Mouse (Mus musculus): ENCODE data around the gene Specc1. TPM values are rescaled to one million over a fixed set of nuclear protein-coding genes. Genes with fewer than 3 reads are reported as not detected.

Gene Specc1
- total and polyA plus RNA-seq, 2 experiments from 2014 or later = 10.6 to 20.5 TPM

DNA sequence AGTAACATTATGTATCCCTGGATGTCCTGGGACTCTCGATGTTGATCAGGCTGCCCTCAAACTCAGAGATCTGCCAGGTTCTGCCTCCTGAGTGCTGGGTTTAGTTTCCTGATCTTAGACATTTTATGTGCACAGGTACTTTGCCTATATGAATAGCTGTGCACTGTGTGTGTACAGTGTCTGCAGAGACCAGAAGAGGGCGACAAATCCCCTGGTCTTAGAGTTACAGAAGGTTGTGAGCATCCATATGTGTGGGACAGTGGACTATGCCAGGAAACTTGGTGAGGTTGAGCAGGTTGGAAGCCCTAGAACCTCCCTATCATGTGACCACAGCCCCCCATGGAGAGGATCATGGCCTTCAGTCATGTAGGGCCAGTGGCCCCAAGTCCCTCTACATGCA, 24.7 kb downstream of the Specc1 start:
- DNase-seq = no peak

DNA sequence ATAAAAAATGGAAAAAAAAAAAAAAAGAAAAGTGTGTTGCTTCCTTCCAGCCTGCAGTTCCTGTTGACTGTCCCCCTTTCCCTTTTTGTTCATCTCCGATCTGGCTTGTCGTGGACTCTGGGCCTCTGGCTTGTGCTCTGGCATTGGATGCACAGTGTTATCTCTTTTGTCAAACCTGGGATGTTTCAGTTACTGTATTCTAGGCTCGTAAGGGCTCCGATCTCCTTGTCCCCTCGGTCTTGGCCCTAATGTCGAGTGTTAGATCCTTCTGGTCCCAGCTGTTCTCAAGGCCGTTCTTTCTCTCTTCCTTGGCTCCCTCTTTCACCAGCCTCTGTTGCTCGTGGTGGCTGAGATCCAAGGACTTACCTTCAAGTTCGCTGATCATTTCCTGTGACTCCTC, 26.3 kb downstream of the Specc1 start:
- no peak for TF ChIP-seq CTCF (IDR thresholded peaks at IDR 0.05; ENCODE audit: low read depth)
- WGBS = 84% methylated on average over 9 of the region's 9 CpGs
- H3K4me2 ChIP-seq (ENCODE audit: low read depth) = no peak overlapping the region
- H3K36me3 ChIP-seq (ENCODE audit: insufficient read depth) = no peaks in the 10 kb centered on the region
- no peak overlapping the region for H3K27ac ChIP-seq (ENCODE audit: low read depth, low read length)
- no peaks in the 10 kb centered on the region for H3K4me1 ChIP-seq (ENCODE audit: insufficient read depth)
- no peak for DNase-seq
- no peak overlapping the region for H3K9ac ChIP-seq
- no peak overlapping the region for H3K4me3 ChIP-seq (ENCODE audit: low read depth, low read length)
- H3K27me3 ChIP-seq (ENCODE audit: insufficient read depth, low read length) = no peaks in the 10 kb centered on the region
- no peaks in the 10 kb centered on the region for H3K9me3 ChIP-seq (ENCODE audit: low read length)
- ATAC-seq = no peak

More for the DNA sequence above, 24.7 kb downstream of the Specc1 start:
- Histone ChIP-seq H3K9ac (no peak overlapping the region), H3K4me2 (ENCODE audit: low read depth) (no peak overlapping the region), H3K36me3 (ENCODE audit: insufficient read depth) (no peaks in the 10 kb centered on the region), H3K4me3 (ENCODE audit: low read depth, low read length) (no peak overlapping the region), H3K4me1 (ENCODE audit: insufficient read depth) (no peaks in the 10 kb centered on the region), H3K9me3 (ENCODE audit: low read length) (no peaks in the 10 kb centered on the region), H3K27me3 (ENCODE audit: insufficient read depth, low read length) (no peaks in the 10 kb centered on the region), H3K27ac (ENCODE audit: low read depth, low read length) (no peak overlapping the region)
- WGBS = 76% methylated on average over 2 of the region's 2 CpGs
- no peak for ATAC-seq
- peak; percentile 19 for TF ChIP-seq CTCF (IDR thresholded peaks at IDR 0.05; ENCODE audit: low read depth)

DNA sequence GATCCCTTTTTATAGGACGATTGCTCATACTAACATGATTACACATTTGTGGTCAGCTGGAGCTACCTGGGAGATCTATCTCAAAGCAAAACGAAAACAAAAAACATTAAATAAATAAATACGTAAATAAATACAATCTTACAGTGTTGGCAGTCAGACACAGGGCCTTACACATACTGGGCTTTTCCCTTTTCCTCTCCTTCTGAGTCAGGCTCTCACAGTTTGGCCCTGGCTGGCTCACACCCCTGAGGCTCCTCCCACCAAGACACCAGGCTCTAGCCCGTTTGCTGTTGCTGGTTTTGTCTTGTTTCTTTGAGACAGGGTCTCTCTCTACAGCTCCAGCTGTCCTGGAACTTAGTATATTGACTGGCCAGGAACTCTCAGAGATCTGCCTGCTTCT, 30.4 kb downstream of the Specc1 start:
- no peak for DNase-seq
- WGBS = 85% methylated on average over 4 of the region's 4 CpGs
- Histone ChIP-seq H3K4me1 (ENCODE audit: insufficient read depth) (no peaks in the 10 kb centered on the region), H3K27ac (ENCODE audit: low read depth, low read length) (no peak overlapping the region), H3K4me3 (ENCODE audit: low read depth, low read length) (no peak overlapping the region), H3K4me2 (ENCODE audit: low read depth) (no peak overlapping the region), H3K9ac (no peak overlapping the region), H3K9me3 (ENCODE audit: low read length) (no peaks in the 10 kb centered on the region), H3K36me3 (ENCODE audit: insufficient read depth) (no peaks in the 10 kb centered on the region), H3K27me3 (ENCODE audit: insufficient read depth, low read length) (no peaks in the 10 kb centered on the region)
- ATAC-seq = no peak
- TF ChIP-seq CTCF (IDR thresholded peaks at IDR 0.05; ENCODE audit: low read depth) = no peak

DNA sequence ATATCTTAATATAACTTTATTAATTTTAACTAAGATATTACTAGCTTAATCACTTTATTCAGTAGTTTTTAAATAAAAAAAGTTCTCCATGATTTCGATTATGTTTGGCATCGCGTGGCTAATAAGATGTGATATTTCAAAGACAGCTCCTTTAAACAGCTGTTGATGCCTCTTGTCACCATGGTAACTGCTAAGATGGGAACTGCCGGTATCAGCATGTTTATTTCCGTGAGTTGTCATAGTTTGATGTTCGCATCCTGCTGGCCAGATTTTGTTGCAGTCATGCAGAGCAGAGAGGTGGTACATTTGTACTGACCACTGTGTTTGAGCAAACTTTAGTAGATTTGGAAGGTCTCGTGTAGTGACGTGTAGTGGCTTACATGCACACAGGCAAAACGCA, 33.1 kb downstream of the Specc1 start:
- no peak for TF ChIP-seq CTCF (IDR thresholded peaks at IDR 0.05; ENCODE audit: low read depth)
- H3K9me3 ChIP-seq (ENCODE audit: low read length) = no peaks in the 10 kb centered on the region
- H3K27ac ChIP-seq (ENCODE audit: low read depth, low read length) = no peak overlapping the region
- no peak overlapping the region for H3K9ac ChIP-seq
- H3K27me3 ChIP-seq (ENCODE audit: insufficient read depth, low read length) = no peaks in the 10 kb centered on the region
- H3K4me3 ChIP-seq (ENCODE audit: low read depth, low read length) = no peak overlapping the region
- H3K4me1 ChIP-seq (ENCODE audit: insufficient read depth) = no peaks in the 10 kb centered on the region
- no peaks in the 10 kb centered on the region for H3K36me3 ChIP-seq (ENCODE audit: insufficient read depth)
- no peak overlapping the region for H3K4me2 ChIP-seq (ENCODE audit: low read depth)
- WGBS = 65% methylated on average over 9 of the region's 9 CpGs
- DNase-seq (peak; percentile 33), ATAC-seq (peak; percentile 50; the same call in 1 of the 2 replicates)

DNA sequence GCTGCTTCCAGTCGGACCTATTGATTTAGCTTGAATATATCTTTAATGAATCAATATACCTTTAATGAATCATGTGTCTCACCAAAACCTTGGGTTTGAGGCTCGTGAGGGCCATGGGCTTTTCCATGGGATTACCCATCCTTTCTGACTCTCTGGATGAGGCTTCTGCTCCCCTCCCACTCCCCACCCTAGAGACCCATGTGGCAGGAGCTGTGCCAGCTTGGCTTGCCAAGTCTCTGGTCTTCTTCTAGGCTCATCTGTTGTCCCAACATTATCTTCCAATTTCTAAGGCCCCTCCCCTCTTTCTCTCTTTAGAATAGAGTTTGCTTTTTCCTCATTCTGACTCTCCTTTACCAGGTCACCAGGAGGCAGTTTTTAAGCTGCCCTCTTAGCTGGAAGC, 35.0 kb downstream of the Specc1 start:
- no peak overlapping the region for H3K4me2 ChIP-seq (ENCODE audit: low read depth)
- H3K4me1 ChIP-seq (ENCODE audit: insufficient read depth) = no peaks in the 10 kb centered on the region
- WGBS = 83% methylated on average over 2 of the region's 2 CpGs
- no peak for DNase-seq
- no peaks in the 10 kb centered on the region for H3K36me3 ChIP-seq (ENCODE audit: insufficient read depth)
- ATAC-seq = no peak
- no peaks in the 10 kb centered on the region for H3K9me3 ChIP-seq (ENCODE audit: low read length)
- no peak for TF ChIP-seq CTCF (IDR thresholded peaks at IDR 0.05; ENCODE audit: low read depth)
- no peaks in the 10 kb centered on the region for H3K27me3 ChIP-seq (ENCODE audit: insufficient read depth, low read length)
- no peak overlapping the region for H3K4me3 ChIP-seq (ENCODE audit: low read depth, low read length)
- H3K9ac ChIP-seq = no peak overlapping the region
- no peak overlapping the region for H3K27ac ChIP-seq (ENCODE audit: low read depth, low read length)

DNA sequence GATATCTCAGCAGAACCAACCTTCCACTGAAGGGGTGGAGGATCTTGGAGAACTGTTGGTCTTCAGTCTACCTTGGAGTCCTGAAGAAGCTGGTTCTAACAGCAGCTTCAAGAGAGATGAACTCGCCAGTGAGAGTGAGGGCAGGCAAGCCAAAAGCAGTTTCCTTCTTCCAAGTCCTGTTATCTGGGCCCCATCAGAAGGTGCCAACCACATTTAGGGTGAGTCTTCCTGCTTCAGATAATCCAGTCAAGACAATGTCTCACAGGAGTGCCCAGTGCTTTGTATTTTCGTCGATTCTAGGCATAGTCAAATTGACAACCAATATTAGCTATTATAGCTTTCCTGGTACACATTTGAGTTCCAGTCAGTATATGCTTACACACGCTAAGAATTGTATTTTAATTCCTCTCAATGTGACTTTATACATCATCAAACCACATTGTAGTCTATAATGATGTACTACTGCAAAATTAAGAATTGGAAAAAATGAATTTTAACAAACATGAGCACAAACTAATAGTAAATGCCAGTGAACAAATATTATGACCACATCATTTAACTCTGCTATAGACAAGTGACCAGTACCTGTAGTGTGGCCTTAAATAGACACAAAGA, 36.2 kb downstream of the Specc1 start:
- TF ChIP-seq CTCF (IDR thresholded peaks at IDR 0.05; ENCODE audit: low read depth) = no peak
- ATAC-seq = no peak
- H3K4me2 ChIP-seq (ENCODE audit: low read depth) = no peak overlapping the region
- WGBS = 87% methylated on average over 4 of the region's 4 CpGs
- H3K36me3 ChIP-seq (ENCODE audit: insufficient read depth) = no peaks in the 10 kb centered on the region
- H3K4me3 ChIP-seq (ENCODE audit: low read depth, low read length) = no peak overlapping the region
- no peak for DNase-seq
- no peaks in the 10 kb centered on the region for H3K9me3 ChIP-seq (ENCODE audit: low read length)
- no peaks in the 10 kb centered on the region for H3K27me3 ChIP-seq (ENCODE audit: insufficient read depth, low read length)
- H3K4me1 ChIP-seq (ENCODE audit: insufficient read depth) = no peaks in the 10 kb centered on the region
- H3K27ac ChIP-seq (ENCODE audit: low read depth, low read length) = no peak overlapping the region
- H3K9ac ChIP-seq = no peak overlapping the region

DNA sequence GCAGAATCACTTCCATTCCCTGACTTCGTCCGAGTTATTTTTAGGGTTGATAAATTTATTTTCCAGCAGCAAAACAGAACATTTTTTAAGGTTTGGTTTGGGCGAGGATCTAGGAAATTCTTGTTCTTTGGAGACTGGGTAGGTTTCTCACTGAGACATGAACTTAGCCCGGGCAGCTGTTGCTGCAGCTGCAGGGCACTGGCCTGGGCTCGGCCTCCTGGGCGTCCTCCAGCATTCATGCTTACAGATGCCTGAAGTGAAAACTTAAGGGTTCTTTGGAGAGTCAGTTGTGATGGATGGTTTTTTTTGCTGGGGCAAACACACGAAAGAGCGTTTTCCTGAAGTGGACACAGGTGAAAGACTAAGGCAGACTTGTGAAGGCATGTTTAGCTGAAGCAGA, 42.9 kb downstream of the Specc1 start:
- no peak for ATAC-seq
- no peak overlapping the region for H3K27ac ChIP-seq (ENCODE audit: low read depth, low read length)
- H3K4me1 ChIP-seq (ENCODE audit: insufficient read depth) = no peaks in the 10 kb centered on the region
- no peaks in the 10 kb centered on the region for H3K27me3 ChIP-seq (ENCODE audit: insufficient read depth, low read length)
- H3K9ac ChIP-seq = no peak overlapping the region
- no peaks in the 10 kb centered on the region for H3K9me3 ChIP-seq (ENCODE audit: low read length)
- no peak for DNase-seq
- H3K4me2 ChIP-seq (ENCODE audit: low read depth) = no peak overlapping the region
- H3K36me3 ChIP-seq (ENCODE audit: insufficient read depth) = no peaks in the 10 kb centered on the region
- H3K4me3 ChIP-seq (ENCODE audit: low read depth, low read length) = no peak overlapping the region
- no peak for TF ChIP-seq CTCF (IDR thresholded peaks at IDR 0.05; ENCODE audit: low read depth)
- WGBS = 91% methylated on average over 8 of the region's 8 CpGs

Measured in forebrain, postnatal 0 days (tissue).